Mouse (Mus musculus) cerebellum, adult 18-20 months (tissue): ENCODE measurements around the gene Egfl8.

ENCODE experiments used
- DNase-seq, 2 experiments: peaks; one replicate each; pipeline ENCODE4 v3.0.0; 2021

The Egfl8 gene

GRCm38 (mm10) chr17:34571875-34572274, 43.9 kb downstream of the Egfl8 start:
- DNase-seq: no peak

GRCm38 (mm10) chr17:34569919-34570318, 45.9 kb downstream of the Egfl8 start:
- no peak for DNase-seq

GRCm38 (mm10) chr17:34568421-34568820, 47.4 kb downstream of the Egfl8 start:
- DNase-seq: no peak

GRCm38 (mm10) chr17:34567311-34567710, 48.5 kb downstream of the Egfl8 start:
- no peak for DNase-seq

GRCm38 (mm10) chr17:34564796-34565195, 51.0 kb downstream of the Egfl8 start:
- no peak for DNase-seq

GRCm38 (mm10) chr17:34564003-34564421, 51.8 kb downstream of the Egfl8 start, which contains the start of gene Notch4:
Gene Notch4, plus strand, starts transcription at chr17:34564268.
- DNase-seq: no peak

GRCm38 (mm10) chr17:34563354-34563753, 52.4 kb downstream of the Egfl8 start:
- no peak for DNase-seq
